Mouse (Mus musculus) lung, adult 18-20 months (tissue): ENCODE results near the gene Tnxb.
A peak's percentile ranks its signal among the peaks of the same experiment; 100 is the strongest.

Experiments used
- DNase-seq, 2 experiments: peaks; one replicate each; pipeline ENCODE4 v3.0.0; 2022; ENCODE audit warnings: mixed read lengths in 2 of 2

The Tnxb gene

DNA sequence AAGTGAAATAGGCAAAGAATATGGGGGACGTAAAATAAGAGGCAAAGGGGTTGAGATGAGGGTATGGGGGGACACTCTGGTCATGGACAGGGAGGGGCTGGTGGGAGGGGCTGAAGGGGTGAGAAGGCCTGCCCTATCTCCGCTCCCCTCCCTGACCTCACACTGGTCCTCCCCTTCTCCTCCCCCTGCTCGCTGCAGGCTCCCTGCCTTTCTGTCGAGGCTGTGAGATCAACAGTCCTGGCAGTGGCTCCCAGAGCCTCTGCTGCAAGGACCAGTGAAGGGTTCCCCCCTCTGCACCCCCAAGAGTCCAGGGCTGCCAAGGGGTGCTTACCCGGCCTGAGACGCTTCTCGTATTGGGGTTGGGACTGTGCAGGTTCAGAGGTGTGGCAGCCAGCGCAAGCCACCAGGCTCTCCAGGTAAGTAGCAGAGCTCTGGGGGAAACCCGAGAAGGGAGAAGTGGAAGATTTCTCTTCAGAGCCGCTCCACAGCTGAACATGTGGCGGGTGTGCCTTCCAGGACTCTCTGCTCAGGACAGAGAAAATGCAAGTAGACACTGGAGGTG lies 10.0 kb upstream of the Tnxb start:
- DNase-seq, result no peak

DNA sequence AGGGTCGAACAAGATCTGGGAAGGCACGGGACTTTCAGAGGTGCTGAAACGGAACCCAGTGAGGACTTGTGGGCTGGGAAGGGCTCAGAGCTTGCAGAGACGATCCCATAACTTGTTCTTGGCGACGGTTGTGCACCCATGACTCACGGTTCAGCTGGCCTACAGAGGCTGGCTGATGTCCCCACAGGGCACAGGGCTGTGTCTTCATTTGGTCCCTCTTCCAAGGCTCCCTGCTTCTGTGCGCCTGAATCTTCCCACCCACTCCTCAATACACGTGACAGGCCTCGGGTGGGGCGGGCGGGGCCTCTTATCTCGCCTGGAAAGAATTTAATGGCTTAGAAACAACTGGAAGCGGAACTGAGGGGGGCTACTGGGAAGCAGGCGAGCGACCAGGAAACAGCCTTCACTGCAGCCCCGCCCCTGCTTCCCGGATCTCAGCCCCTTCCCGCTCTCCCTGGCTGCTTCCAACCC lies 9.2 kb upstream of the Tnxb start:
- DNase-seq, result peak; percentile 71 to 79

DNA sequence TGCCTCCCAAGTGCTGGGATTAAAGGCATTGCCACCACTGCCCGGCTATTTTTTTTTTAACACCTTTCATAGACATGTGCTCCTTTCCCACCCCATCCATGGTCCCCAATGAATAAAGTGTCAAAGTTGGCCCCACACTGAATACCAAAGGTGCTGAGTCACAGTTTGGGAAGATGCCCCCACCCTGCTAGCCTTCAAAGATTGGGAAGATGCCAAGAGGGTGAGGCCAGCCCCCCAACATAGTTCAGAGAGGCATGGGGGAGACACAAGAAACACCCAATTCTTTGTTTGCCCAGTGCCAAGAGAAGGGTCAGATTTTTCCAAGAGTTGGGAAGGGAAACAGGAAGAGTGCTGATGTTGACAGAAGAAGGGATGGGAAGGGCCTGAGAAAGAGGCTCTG lies 7.9 kb upstream of the Tnxb start:
- DNase-seq, result no peak

DNA sequence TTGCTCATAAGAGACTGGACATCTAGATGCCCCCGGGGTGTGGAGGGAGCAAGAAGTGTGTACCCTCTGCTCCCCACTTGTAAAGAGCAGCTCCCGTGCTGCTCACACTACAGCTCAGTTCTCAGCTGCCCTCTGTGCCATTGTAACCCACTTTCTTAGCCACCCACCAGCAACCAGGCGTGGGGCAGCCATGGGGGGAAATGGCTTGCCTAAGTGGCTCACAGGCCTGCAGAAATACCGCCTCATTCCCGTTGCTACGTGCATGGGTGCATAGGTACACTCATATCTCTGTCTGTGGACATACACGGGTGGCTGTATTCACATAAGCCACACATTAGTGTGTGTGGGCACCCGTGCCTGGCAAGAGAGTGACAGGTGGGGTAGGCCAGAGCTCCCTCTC lies 7.4 kb upstream of the Tnxb start:
- no peak for DNase-seq

DNA sequence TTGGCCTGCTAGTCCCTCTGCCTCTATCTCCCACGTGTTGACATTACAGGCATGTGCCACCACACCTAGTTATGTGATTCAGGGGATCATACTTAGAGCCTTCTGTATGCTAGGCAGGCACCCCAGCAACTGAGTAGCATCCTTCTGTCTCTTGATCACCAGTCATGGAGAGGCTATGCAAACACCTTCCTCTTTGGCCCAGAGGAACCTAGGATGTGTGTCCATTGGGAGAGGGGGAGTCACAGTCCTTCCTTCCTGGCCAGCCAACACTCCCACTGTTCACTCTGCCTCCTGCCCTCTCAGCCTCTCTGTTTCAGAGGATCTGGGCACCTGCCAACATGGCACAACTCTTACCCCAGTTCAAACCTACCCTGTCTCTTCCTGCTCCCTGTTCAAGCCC lies 6.8 kb upstream of the Tnxb start:
- DNase-seq, result no peak

DNA sequence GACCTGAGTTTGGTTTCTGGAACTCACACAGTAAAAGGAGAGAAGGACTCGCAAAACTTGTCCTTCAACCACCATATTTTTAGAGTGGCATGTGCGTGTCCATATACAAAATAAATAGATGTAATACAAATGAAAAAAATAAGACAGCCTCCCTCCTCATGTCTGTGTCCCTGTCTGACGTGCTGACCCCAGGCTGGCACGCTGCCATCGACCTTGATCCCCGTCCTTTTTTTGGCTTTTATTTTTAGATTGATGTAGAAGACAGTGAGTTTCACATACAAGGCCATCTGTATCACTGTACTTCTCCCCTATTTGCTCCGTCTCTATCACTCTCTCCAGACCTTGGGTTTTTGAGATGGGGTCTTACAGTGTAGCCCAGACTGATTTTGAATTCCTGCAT lies 5.9 kb upstream of the Tnxb start:
- DNase-seq, result no peak

DNA sequence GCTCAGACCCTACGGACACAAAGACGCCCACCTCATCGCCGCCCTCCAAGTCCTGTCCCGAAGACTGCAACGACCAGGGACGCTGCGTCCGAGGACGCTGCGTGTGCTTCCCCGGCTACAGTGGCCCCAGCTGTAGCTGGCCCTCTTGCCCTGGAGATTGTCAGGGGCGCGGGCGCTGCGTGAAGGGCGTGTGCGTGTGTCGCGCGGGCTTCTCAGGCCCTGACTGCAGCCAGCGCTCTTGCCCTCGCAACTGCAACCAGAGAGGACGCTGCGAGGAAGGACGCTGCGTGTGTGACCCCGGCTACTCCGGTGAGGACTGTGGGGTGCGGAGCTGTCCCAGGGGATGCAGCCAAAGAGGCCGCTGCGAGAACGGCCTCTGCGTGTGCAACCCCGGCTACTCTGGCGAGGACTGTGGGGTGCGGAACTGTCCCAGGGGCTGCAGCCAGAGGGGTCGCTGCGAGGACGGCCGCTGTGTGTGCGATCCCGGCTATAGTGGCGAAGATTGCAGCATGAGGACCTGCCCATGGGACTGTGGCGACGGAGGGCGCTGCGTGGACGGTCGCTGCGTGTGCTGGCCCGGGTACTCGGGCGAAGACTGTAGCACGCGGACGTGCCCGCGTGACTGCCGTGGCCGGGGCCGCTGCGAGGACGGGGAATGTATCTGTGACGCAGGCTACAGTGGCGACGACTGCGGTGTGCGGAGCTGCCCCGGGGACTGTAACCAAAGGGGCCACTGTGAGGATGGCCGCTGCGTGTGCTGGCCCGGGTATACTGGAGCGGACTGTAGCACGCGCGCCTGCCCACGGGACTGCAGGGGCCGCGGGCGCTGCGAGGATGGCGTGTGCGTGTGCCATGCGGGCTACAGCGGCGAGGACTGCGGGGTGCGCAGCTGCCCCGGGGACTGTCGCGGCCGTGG lies 1.1 kb downstream of the Tnxb start:
- DNase-seq, result no peak

DNA sequence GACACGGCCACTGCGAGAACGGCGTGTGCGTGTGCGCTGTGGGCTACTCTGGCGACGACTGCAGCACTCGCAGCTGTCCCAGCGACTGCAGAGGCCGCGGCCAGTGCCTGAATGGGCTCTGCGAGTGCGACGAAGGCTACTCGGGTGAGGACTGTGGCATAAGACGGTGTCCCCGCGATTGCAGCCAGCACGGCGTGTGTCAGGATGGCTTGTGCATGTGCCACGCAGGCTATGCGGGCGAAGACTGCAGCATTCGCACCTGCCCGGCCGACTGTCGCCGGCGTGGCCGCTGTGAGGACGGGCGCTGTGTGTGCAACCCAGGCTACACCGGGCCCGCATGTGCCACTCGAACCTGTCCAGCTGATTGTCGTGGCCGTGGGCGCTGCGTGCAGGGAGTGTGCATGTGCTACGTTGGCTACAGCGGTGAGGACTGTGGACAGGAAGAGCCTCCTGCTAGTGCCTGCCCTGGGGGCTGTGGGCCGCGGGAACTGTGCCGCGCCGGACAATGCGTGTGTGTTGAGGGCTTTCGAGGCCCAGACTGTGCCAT lies 2.0 kb downstream of the Tnxb start:
- no peak for DNase-seq

DNA sequence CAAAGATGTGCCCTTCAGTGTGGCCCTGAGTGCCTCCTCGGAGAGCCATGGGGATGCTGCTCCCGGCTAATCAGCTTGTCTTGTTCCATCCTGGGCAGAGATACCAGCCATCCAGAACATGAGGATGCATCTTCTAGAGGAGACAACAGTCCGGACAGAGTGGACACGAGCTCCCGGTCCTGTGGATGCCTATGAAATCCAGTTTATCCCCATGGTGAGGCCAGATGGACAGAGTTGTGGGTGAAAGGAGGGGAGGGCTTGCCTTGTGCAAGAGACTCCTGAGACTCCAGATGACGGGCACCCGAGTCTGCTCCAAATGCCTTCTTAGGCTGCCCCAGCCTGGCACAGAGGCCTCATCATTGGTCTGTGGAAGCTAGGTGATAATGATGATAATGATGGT lies 2.8 kb downstream of the Tnxb start:
- DNase-seq, result no peak

DNA sequence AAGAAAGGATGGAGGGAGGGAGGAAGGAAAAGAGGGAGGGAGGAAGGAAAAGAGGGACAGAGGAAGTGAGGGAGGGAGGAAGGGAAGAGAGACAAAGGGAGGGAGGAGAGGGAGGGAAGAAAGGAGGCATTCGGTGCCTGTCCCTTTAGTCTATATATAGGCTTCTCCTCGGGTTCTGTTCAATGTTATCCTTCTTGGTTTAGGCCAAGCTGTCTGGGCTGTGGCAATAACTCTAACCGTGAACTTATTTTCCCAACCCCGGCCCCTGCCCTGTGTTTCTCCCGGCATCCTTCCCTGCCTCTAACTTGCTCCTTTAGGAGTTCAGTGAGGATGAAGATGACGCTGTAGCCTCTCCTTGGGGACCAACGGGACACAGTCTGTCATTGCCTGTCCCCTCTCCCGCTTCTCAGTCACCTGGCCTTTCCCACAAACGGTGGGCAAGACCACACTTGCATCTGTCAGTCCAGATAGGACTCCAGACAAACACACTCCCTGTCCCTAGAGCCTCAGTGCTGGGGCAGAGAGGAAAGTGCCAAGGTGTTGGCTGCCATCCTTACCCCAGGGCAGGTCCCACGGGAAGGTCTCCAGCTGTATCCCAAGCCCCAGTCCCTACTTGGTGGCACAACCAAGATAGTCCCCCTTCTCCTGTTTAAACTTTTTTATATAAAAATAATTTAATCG lies 4.3 kb downstream of the Tnxb start:
- DNase-seq, result no peak

DNA sequence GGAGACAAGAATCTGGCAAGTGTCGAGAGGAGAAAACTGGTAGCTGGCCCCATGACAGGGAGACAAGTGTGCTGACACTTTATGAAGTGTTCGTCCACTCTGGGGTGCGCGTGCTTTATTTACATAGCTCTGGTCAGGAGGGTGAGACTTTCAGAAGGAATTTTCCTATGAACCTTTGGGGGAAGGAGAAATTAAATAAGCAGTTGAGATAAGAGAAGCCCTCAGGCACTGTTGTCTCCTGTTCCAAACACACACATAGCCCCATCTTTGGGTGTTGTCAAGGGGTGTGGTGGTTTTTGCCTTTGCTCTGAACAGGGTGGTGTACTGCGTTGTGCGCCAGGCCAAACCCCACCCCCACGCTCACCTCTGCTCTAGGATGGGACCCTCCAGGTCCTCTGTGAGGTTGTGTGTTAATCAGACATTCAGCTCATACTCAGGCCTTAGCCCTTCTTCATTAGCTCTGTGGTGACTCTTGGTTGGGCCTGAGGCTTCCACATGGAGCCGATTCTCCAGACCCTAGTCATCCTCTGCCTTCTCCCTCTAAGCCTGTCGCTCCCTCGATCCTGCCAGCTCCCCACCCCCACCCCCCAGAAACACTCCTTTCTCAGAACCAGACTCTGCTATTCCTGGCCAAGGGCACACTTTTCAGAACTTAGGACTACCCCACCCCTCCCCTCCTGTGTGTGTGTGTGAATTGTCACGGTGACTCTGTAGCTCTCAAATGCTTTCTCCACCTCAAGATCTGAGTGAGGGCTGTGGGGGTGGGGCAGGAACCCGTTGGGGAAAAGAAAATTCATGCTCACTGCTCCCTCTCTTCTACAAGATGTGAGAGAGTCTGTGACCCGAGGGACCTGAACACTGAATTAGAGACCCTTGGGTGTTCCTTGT lies 5.1 kb downstream of the Tnxb start:
- DNase-seq, result peak; percentile 62 to 75

DNA sequence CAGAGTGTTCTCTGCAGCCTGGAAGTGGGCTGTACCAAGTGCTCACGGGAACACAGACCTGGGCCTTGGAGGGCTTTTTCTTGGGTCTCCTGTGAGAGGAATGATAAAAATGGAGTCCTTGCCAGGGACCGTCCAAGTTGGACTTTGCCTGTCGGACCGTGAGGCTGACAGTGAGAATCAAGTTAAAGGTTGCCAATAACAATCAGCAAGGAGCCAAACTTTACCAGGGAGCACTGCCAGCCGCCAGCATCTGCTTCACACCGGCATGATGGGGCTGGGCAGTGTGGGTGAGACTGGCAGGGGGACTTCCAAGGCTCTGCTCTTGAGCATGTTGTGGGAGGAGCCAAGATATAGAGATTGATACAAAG lies 5.7 kb downstream of the Tnxb start:
- DNase-seq, result no peak

DNA sequence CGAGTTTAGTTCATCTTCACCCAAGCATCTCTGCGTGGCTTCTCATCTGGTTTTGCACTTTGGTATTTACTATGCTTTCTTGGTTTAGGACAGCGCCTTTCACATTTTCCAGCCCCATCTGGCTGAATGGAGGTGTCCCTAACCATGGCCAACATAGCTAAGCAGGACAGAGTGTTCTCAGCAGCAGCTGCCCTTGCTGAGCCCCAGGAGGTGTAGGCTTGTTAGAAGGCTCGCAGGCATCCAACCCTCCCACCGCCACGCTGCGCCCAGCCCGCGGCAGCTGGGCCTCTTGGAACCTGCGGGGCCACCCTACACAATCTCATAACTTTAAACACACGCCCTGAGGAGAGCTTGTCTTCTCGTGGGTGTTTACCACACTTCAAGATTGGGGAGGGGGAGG lies 6.3 kb downstream of the Tnxb start:
- no peak for DNase-seq

DNA sequence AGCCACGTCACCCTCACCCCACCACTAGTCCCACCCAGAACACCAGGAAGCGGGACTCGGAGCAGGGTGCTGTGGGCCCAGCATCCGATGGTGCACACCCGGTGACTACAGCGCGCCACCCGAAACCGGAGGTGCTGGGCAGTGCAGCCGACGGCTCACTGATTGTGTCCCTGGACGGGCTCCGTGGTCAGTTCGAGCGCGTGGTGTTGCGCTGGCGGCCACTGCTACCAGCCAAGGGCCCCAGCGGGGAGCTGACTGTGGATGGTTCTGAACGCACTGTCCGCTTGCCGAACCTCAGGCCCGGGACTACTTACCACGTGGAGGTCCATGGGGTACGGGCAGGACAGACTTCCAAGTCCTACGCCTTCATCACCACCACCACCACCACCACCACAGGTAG lies 9.9 kb downstream of the Tnxb start:
- no peak for DNase-seq

DNA sequence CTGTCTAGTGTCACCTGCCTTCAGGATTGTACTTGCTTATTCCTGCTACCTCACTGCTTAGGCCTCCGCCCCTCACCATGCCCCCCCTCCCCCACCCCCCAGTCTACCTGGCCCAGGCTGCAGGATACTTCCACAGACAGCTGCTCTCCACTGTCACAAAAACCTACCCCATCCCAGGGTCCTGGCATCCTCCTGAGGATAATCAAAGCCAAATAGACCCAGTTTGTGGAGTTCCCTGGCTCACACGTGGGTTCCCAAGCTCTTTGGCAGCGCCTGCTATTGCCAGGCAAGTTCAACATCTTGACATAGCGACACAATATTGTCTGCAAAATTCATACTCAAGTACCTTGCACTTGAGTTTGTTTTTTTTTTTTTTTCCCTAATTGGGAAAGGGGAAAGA lies 10.3 kb downstream of the Tnxb start:
- no peak for DNase-seq

DNA sequence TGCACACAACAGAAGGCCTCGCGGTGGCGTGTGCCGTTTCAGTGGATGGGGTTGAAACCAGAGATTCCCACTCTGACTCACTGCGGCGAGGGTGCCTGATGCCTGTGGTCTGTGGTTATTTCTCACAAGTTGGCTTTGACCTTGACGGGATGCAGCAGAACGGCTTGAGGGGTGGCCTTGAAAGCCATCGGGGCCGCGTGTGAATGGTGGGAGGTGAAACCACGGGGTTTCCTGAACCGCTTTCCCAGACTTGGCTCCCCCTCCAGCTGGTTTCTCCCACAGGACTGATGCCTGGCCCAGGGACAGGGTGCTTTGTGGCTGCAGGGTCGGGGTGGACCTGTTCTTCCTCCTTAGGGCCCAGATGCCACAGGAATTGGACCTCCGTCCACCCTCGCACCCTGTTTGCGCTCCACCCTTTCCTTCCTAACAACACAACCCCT lies 10.8 kb downstream of the Tnxb start:
- DNase-seq, result peak; percentile 57 to 74

DNA sequence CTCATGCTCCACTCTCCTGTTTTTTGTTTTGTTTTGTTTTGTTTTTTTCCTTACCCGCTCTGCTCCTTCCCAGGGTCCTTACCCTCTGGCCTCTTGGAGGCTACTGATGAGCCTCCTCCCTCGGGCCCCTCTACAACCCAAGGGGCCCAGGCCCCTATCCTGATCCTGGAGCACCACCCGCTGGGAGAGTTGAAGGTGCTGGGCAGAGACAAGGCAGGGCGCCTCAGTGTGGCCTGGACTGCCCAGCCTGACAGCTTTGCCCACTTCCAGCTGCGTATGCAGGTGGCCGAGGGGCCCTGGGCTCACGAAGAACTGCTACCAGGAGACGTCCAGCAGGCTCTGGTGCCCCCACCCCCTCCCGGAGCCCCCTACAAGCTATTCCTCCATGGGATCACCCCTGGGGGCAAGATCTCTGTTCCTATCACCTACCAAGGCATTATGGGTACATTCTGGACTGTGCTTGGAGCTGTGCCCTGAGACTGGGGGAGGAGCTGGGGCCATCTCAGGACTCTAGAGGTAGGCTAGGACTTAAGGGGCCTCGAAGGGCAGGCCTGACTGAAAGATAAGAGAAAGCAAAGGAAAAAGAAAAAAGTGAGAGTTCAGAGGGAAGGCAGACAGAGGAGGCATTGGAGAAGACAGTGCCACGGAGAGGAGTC lies 11.7 kb downstream of the Tnxb start:
- peak in 1 of 2 experiments; percentile 61 for DNase-seq

DNA sequence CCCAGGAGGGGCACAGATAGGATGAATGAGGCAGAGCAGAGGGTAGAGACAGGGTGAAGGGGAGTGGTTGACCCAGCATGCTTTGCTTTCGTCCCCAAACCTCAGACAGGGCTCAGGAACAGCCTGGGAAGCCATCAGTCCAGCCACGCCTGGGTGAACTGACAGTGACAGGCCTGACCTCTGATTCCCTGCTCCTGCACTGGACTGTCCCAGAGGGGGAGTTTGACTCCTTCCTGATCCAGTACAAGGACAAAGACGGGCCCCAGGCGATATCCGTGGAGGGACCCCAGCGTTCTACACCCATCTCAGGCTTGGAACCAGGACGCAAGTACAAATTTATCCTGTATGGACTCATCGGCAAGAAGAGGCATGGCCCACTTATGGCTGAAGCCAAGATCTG lies 12.8 kb downstream of the Tnxb start:
- no peak for DNase-seq

DNA sequence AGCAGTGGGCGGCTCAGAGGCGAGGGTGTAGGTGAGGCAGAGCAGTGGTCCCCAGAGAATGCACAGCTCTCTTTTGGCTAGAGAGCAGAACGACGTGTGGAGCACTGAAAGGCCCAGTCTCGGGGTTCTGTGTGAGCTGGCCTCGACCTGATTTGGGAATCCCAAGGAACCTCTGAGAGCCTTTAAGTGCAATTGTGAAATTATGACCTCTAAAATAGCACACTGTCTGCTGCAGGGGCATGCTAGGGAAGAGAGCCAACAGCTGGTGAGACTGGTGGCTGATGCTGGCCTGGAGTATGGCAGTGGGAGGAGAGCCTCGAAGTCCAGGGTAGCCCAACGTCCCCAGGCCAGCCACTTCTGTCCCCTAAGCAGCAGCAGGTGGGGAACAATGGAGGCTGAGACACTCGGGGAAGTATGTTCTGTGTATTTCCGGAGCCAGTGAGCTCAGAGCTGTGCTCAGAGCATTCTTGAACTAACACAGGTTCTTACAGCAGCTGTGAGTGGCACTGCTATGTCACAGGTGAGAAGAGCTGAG lies 13.4 kb downstream of the Tnxb start:
- no peak for DNase-seq

DNA sequence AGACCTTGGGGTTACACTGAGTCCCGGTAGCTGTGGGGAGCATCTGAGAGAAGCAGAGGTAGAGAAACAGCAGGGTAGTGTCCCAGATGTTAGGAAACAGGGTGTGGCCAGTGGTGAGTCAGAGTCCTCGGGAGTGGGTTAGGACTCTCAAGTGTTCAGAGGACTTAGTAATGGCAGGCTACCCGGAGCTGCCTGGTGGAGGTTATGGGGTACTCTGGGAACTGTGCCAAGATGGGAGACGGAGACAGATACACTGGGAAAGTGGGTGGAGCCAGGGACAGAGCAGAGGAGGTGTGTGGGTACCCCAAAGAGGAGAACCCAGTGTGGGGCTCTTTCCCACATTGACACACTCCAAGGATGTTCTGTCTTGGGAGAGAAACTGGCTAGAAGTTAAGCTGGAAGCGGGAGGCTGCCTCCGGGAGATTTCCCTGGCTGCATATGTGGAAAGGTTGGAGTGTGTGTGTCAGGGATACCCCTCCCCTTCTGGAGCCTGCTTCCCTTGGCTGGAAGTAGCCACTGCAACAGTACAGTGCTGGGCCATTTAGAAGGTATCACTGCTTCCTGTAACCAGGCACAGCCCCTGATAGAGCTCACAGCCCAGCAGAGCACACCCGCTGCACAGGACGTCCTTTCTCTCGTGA lies 14.0 kb downstream of the Tnxb start:
- DNase-seq, result peak; percentile 63 to 75
